Mouse (Mus musculus) right cerebral cortex, postnatal 10 days (tissue): Measurements from ENCODE around the gene Adprm.
A peak's percentile ranks its signal among the peaks of the same experiment; 100 is the strongest.

Source experiments
- DNase-seq, 2 experiments: peaks; one replicate each; pipeline ENCODE4 v3.0.0; 2021; ENCODE audit warnings: low spot score in 2 of 2

Adprm gene

GRCm38 (mm10) chr11:67077435-67077834 is 25.0 kb upstream of the Adprm start:
- DNase-seq = no peak

GRCm38 (mm10) chr11:67076781-67077180 is 24.4 kb upstream of the Adprm start:
- DNase-seq = no peak

- DNase-seq = no peak
Observed at GRCm38 (mm10) chr11:67075036-67075435, 22.6 kb upstream of the Adprm start.

- no peak for DNase-seq
Observed at GRCm38 (mm10) chr11:67072615-67073130, 20.3 kb upstream of the Adprm start.

GRCm38 (mm10) chr11:67067741-67068140 is 15.3 kb upstream of the Adprm start:
- DNase-seq = no peak

GRCm38 (mm10) chr11:67062726-67063125 is 10.3 kb upstream of the Adprm start:
- peak in 1 of 2 experiments; percentile 48 for DNase-seq

- no peak for DNase-seq
Observed at GRCm38 (mm10) chr11:67061311-67061710, 8.9 kb upstream of the Adprm start.

- no peak for DNase-seq
Observed at GRCm38 (mm10) chr11:67054754-67055365, 2.5 kb upstream of the Adprm start.

- DNase-seq = no peak
Observed at GRCm38 (mm10) chr11:67051676-67052320, 596 bp downstream of the Adprm start.

- no peak for DNase-seq
Observed at GRCm38 (mm10) chr11:67049256-67049655, 3.1 kb downstream of the Adprm start.

- no peak for DNase-seq
Observed at GRCm38 (mm10) chr11:67048496-67048895, 3.9 kb downstream of the Adprm start.

- DNase-seq = no peak
Observed at GRCm38 (mm10) chr11:67047199-67047598, 5.2 kb downstream of the Adprm start.

GRCm38 (mm10) chr11:67044959-67045358 is 7.4 kb downstream of the Adprm start:
- no peak for DNase-seq

GRCm38 (mm10) chr11:67043007-67043406 is 9.4 kb downstream of the Adprm start:
- DNase-seq = no peak

- no peak for DNase-seq
Observed at GRCm38 (mm10) chr11:67040483-67040882, 11.9 kb downstream of the Adprm start.

GRCm38 (mm10) chr11:67039799-67040198 is 12.6 kb downstream of the Adprm start:
- DNase-seq = no peak

- no peak for DNase-seq
Observed at GRCm38 (mm10) chr11:67036892-67037291, 15.5 kb downstream of the Adprm start.

- no peak for DNase-seq
Observed at GRCm38 (mm10) chr11:67036229-67036628, 16.2 kb downstream of the Adprm start.

GRCm38 (mm10) chr11:67034775-67035485 is 17.5 kb downstream of the Adprm start:
- no peak for DNase-seq

- DNase-seq = no peak
Observed at GRCm38 (mm10) chr11:67031603-67031915, 20.8 kb downstream of the Adprm start.

GRCm38 (mm10) chr11:67030904-67031602 is 21.3 kb downstream of the Adprm start:
- DNase-seq = peak in 1 of 2 experiments; percentile 27

- peak; percentile 90 to 91 for DNase-seq
Observed at GRCm38 (mm10) chr11:67024867-67025477, 27.4 kb downstream of the Adprm start, which contains the start of gene Tmem220. Gene Tmem220, plus strand, starts transcription at chr11:67025154.
